Mouse (Mus musculus): Measurements from ENCODE around the gene Cnot4. TPM values are rescaled to one million over a fixed set of nuclear protein-coding genes. Genes with fewer than 3 reads are reported as not detected.
A peak's percentile ranks its signal among the peaks of the same experiment; 100 is the strongest.

Gene Cnot4
- polyA plus RNA-seq, 1 experiment from 2014 or later, result 25.1 TPM

DNA sequence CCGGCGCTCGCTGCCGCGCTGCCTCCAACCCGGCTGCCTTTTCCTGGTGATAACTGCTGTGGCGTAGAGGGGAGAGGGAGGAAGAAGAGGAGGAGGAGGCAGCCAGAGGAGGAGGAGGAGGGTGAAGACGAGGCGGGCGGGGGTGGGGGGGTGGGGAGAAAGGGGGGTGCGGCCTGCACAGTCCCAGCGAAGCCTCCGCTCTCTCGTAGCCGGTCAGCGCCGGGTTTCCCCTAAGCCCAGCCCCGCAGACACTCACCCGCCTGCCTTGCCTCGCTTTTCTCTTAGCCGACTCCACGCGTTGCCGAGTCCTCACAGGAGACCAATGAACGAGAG, 312 bp downstream of the Cnot4 start:
- peak overlapping the region; percentile 90 for H3K27ac ChIP-seq (replicated peaks)
- H3K27me3 ChIP-seq (ENCODE audit: low read depth, poor library complexity, severe bottlenecking), result no peaks in the 10 kb centered on the region
- no peaks in the 10 kb centered on the region for H3K9me3 ChIP-seq (replicated peaks)
- H3K4me1 ChIP-seq, result peaks cover 28% of the 10 kb centered on the region
- no peaks in the 10 kb centered on the region for H3K36me3 ChIP-seq
- no peak for DNase-seq (ENCODE audit: low spot score)
- H3K4me3 ChIP-seq, result peak overlapping the region; percentile 89
- WGBS, result under 1% methylated on average over 22 of the region's 25 CpGs

DNA sequence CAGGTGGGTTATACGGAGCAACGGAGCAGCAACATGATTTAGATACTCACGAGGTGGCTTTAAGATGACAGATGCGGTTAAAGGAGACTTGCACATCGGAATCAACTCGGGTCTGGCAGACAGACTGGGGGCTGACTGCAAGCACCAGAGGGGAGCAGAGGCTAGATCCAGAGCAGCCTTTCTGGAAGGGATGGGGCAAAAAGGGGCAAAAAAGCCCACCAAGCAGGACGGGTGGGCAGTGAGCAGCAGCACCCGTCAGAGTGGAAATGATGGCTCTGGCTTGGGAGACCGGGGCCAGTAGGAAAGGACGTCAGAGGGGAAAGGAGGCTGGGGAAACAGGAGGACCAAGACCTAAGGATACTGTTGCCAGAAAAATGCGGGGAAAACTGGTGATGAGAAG, 718 bp downstream of the Cnot4 start:
- Histone ChIP-seq H3K36me3 (no peaks in the 10 kb centered on the region), H3K4me3 (peak overlapping the region; percentile 89), H3K27ac (replicated peaks) (peak overlapping the region; percentile 90), H3K9me3 (replicated peaks) (no peaks in the 10 kb centered on the region), H3K4me1 (peaks cover 28% of the 10 kb centered on the region), H3K27me3 (ENCODE audit: low read depth, poor library complexity, severe bottlenecking) (no peaks in the 10 kb centered on the region)
- DNase-seq (ENCODE audit: low spot score), result no peak
- under 1% methylated on average over 11 of the region's 11 CpGs for WGBS

DNA sequence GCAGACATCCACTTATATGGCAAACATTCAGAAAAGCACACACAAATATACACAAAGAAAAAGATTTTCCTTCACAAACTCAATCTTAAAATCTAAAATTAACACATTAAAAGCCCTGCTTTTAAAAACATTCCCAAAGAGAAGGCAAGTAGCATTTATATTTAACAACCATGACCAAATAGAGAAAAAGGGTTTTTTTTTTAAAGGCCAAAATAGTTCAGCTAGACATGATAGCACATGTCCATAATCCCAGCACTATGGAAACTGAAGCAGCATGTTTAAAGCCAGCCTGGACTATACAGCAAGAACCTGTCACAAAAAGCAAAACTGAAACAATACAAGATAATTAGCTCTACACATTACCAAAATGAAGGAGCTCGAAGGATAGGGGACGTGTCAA, 11.0 kb downstream of the Cnot4 start:
- no peaks in the 10 kb centered on the region for H3K27me3 ChIP-seq (ENCODE audit: low read depth, poor library complexity, severe bottlenecking)
- 93% methylated on average over 2 of the region's 2 CpGs for WGBS

DNA sequence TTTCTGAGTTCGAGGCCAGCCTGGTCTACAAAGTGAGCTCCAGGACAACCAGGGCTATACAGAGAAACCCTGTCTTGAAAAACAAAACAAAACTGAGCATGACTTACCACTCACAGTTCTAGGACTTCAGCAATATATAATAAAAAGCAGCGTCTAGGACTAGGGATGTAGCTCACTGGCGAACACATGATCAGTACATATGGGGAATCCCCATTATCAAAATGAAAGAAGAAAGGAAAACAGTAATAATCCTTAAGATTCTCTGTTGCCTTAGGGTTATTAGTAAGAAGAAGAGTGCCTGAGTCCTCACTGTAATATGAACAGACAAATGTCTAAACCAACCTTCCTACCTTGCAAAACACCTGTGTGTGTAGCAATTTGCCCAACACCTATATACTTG, 11.6 kb downstream of the Cnot4 start:
- 97% methylated on average over 3 of the region's 3 CpGs for WGBS
- Histone ChIP-seq H3K9me3 (replicated peaks) (no peaks in the 10 kb centered on the region), H3K4me3 (no peak overlapping the region)

More for the DNA sequence above, 11.0 kb downstream of the Cnot4 start:
- Histone ChIP-seq H3K27ac (replicated peaks) (no peak overlapping the region), H3K4me3 (no peak overlapping the region), H3K36me3 (peaks cover 29% of the 10 kb centered on the region), H3K9me3 (replicated peaks) (no peaks in the 10 kb centered on the region), H3K4me1 (no peaks in the 10 kb centered on the region)
- no peak for DNase-seq (ENCODE audit: low spot score)

DNA sequence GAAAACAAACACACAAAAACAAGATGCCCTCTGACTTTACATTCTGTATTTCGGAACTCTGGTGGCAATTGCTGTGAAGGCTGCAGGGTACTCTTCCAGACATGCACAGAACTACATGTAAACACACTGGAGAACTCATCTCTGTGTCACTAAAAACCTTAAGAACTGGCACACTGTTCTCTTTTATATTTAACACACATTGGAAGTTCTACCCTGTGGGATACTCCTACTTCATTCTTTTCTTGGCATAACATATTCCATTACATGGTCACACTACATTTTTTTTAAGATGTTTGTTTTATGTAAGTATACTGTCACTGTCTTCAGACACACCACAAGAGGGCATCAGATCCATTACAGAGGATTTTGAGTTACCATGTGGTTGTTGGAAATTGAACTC, 31.1 kb downstream of the Cnot4 start:
- no peak overlapping the region for H3K4me3 ChIP-seq
- no peaks in the 10 kb centered on the region for H3K4me1 ChIP-seq
- no peaks in the 10 kb centered on the region for H3K9me3 ChIP-seq (replicated peaks)
- DNase-seq (ENCODE audit: low spot score), result no peak
- peaks cover 10% of the 10 kb centered on the region for H3K36me3 ChIP-seq
- 96% methylated on average over 1 of the region's 1 CpGs for WGBS
- no peaks in the 10 kb centered on the region for H3K27me3 ChIP-seq (ENCODE audit: low read depth, poor library complexity, severe bottlenecking)
- H3K27ac ChIP-seq (replicated peaks), result no peak overlapping the region

More for the DNA sequence above, 11.6 kb downstream of the Cnot4 start:
- no peak for DNase-seq (ENCODE audit: low spot score)
- H3K27me3 ChIP-seq (ENCODE audit: low read depth, poor library complexity, severe bottlenecking), result no peaks in the 10 kb centered on the region
- no peak overlapping the region for H3K27ac ChIP-seq (replicated peaks)
- H3K36me3 ChIP-seq, result peaks cover 29% of the 10 kb centered on the region
- no peaks in the 10 kb centered on the region for H3K4me1 ChIP-seq

DNA sequence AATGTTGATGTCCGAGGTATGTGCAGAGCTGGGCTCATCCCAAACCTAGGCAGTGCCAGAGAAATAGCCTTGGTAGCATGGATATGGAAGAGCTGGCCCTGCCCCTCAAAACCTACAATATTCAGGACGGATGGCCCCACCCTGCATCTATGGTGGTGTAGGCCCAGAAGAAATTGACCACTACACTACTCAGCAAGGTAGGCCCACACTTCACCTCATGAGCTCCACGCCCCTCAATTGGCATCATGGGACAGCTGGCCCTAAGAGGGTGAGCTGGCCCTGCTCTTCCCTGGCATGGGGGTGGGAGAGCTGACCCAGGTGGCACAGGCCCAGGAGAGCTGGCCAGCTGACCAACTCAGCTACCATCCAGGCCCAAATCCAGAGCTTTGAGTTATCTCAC, 48.6 kb downstream of the Cnot4 start:
- H3K4me1 ChIP-seq, result no peaks in the 10 kb centered on the region
- no peak overlapping the region for H3K27ac ChIP-seq (replicated peaks)
- WGBS, result 95% methylated on average over 3 of the region's 3 CpGs

DNA sequence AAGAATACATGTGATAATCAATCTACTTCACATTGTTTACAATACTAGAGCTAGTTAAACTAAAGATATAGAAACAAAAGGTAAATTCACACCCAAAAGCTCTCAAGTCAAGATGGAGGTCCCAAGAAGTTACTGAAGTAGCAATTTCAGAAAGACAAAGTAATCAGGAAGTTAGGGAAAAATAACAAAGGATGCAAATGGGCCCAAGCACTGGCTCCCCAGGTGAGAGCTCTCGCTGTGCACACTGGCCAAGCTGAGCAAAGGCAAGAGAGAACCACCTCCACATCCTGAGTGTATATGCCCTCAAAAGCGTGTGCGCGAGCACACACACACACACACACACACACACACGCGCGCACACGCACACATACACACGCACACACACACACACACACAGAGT, 58.4 kb downstream of the Cnot4 start:
- no peaks in the 10 kb centered on the region for H3K4me1 ChIP-seq
- H3K27ac ChIP-seq (replicated peaks), result no peak overlapping the region
- DNase-seq (ENCODE audit: low spot score), result no peak
- peaks cover 55% of the 10 kb centered on the region for H3K36me3 ChIP-seq
- no peaks in the 10 kb centered on the region for H3K27me3 ChIP-seq (ENCODE audit: low read depth, poor library complexity, severe bottlenecking)
- 98% methylated on average over 9 of the region's 9 CpGs for WGBS
- no peaks in the 10 kb centered on the region for H3K9me3 ChIP-seq (replicated peaks)
- no peak overlapping the region for H3K4me3 ChIP-seq

More for the DNA sequence above, 48.6 kb downstream of the Cnot4 start:
- peaks cover 29% of the 10 kb centered on the region for H3K36me3 ChIP-seq
- H3K4me3 ChIP-seq, result no peak overlapping the region
- H3K9me3 ChIP-seq (replicated peaks), result no peaks in the 10 kb centered on the region
- no peak for DNase-seq (ENCODE audit: low spot score)
- H3K27me3 ChIP-seq (ENCODE audit: low read depth, poor library complexity, severe bottlenecking), result no peaks in the 10 kb centered on the region

DNA sequence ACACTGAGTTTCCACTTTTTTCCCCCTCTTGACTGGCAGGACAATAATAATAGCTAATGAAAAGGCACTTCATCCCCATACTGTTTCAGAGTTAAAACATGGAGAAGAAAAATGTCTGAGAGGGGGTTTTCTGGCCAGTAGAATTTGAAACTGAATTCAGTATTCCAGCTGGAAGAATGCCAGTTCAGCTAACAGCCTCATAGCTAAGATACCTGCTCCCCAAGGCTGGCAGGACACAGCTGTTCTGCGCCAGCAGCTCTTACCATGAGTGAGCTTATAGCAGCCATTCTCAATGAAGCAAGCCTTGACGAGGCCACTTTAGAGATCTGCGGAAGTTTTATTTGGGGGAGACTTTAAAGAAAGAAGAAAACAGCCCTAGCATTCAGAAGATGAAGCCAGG, 62.3 kb downstream of the Cnot4 start:
- DNase-seq (ENCODE audit: low spot score), result no peak

DNA sequence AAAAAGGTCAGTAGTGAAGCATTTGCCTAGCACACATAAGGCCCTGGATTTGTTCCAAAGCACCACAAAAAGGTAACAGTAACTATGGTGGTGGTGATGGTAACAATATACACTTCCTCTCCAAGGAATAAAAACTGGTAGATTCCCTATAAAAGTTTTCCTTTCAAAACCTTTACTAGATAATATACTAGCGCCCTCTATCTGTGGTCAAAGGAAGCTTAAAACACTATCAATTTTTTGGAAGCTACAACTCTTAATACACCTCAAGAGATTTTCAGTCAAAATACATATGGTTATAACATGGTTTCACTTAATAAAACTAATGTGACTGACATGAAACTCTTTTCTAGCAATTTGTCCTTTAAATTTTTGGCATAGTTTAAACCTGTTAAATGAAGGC, 71.1 kb downstream of the Cnot4 start:
- H3K27ac ChIP-seq (replicated peaks), result no peak overlapping the region
- no peaks in the 10 kb centered on the region for H3K27me3 ChIP-seq (ENCODE audit: low read depth, poor library complexity, severe bottlenecking)
- no peaks in the 10 kb centered on the region for H3K9me3 ChIP-seq (replicated peaks)
- H3K36me3 ChIP-seq, result peaks cover 47% of the 10 kb centered on the region
- no peaks in the 10 kb centered on the region for H3K4me1 ChIP-seq
- H3K4me3 ChIP-seq, result no peak overlapping the region
- WGBS, result 16% methylated on average over 1 of the region's 1 CpGs
- DNase-seq (ENCODE audit: low spot score), result no peak

More for the DNA sequence above, 62.3 kb downstream of the Cnot4 start:
- peaks cover 50% of the 10 kb centered on the region for H3K36me3 ChIP-seq
- no peak overlapping the region for H3K27ac ChIP-seq (replicated peaks)
- H3K9me3 ChIP-seq (replicated peaks), result no peaks in the 10 kb centered on the region
- H3K4me3 ChIP-seq, result no peak overlapping the region
- no peaks in the 10 kb centered on the region for H3K27me3 ChIP-seq (ENCODE audit: low read depth, poor library complexity, severe bottlenecking)
- WGBS, result 92% methylated on average over 3 of the region's 3 CpGs
- no peaks in the 10 kb centered on the region for H3K4me1 ChIP-seq

DNA sequence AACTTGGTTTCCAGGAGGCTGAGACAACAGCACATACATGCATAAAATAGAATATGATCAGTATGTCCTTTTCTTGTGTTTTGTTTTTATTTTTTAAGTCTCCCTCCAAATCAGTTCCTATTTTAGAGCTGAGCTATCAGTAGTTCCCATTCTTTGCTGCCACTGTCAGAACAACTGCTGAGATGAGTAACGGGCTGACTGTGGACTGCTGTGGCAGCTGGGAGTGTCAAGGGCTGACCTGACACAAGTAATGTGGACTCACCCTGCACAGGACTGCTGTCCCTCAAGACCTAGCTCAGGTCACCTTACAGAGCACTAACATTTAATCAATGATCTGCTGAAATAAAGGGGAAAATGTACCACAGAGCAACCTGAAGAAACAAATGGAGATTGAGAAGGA, 90.4 kb downstream of the Cnot4 start:
- no peak for DNase-seq (ENCODE audit: low spot score)
- H3K27ac ChIP-seq (replicated peaks), result no peak overlapping the region
- WGBS, result 80% methylated on average over 1 of the region's 1 CpGs
- no peaks in the 10 kb centered on the region for H3K4me1 ChIP-seq
- 0 out of 2 replicates have a peak, but pooled peaks cover 4% of the 10 kb centered on the region for H3K36me3 ChIP-seq
- H3K9me3 ChIP-seq (replicated peaks), result no peaks in the 10 kb centered on the region
- no peaks in the 10 kb centered on the region for H3K27me3 ChIP-seq (ENCODE audit: low read depth, poor library complexity, severe bottlenecking)
- no peak overlapping the region for H3K4me3 ChIP-seq

DNA sequence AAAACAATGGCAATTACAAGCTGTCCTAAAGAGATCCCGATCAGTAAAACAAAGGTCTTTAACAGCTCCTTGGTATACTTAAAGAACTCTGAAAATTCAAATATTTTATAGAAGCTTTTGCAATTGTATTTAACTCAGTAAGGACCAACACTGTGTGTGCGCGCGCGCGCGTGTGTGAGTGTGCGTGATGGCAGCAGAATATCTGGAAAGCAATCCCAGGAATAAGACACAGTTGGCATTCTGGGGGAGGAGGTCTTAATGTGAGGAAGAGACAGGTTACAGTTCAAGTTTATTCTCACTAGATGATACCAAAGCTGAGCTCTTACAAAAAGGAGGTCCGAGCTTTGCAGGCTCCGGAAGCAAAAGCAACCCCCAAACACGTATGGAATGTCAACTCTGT, 100.2 kb downstream of the Cnot4 start:
- 94% methylated on average over 11 of the region's 11 CpGs for WGBS
- Histone ChIP-seq H3K4me1 (no peaks in the 10 kb centered on the region), H3K27me3 (ENCODE audit: low read depth, poor library complexity, severe bottlenecking) (no peaks in the 10 kb centered on the region), H3K9me3 (replicated peaks) (no peaks in the 10 kb centered on the region), H3K36me3 (peaks cover 16% of the 10 kb centered on the region), H3K4me3 (no peak overlapping the region), H3K27ac (replicated peaks) (no peak overlapping the region)
- DNase-seq (ENCODE audit: low spot score), result no peak

DNA sequence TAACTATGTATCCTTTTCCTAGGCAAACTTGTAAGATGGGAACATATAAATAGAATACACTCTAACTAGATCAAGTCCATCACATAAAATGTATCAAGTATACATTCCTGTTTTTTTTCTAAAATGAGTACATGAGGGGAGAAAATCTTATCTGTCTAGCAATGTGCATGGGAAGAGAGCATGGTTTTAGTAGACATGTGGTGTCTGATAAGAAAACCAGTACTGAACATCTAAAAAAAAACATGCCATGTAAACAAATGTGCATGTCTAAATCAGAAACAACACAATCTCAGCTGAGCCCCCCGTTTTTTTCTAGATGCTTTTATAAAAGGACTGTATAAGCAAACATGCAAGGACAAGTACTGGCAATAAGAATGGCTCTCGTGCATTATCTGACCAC, 100.8 kb downstream of the Cnot4 start:
- WGBS, result 87% methylated on average over 2 of the region's 2 CpGs
- no peaks in the 10 kb centered on the region for H3K9me3 ChIP-seq (replicated peaks)
- H3K27me3 ChIP-seq (ENCODE audit: low read depth, poor library complexity, severe bottlenecking), result no peaks in the 10 kb centered on the region
- no peak overlapping the region for H3K27ac ChIP-seq (replicated peaks)
- DNase-seq (ENCODE audit: low spot score), result no peak
- H3K4me3 ChIP-seq, result no peak overlapping the region
- H3K4me1 ChIP-seq, result peaks cover under 1% of the 10 kb centered on the region; the same call in 1 of the 2 replicates
- peaks cover 16% of the 10 kb centered on the region for H3K36me3 ChIP-seq

DNA sequence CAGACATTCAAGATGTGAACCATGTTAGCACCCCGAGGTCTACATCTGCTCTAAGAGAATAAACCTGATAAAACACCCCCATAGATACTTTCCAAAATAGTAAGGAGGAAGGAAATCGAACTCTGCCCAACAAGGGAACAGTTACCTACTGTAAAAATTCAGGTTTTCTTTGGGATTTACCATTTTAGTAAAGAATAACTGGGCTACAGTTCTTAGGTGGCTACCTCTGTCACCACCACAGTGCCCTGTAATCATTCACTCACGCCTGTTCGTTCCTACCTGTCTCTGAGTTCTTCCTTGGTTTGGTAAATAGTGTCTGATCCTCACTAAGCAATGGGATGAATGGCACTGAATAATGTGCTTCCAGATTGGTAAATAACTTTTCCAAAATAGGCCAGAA, 102.7 kb downstream of the Cnot4 start:
- peaks cover 4% of the 10 kb centered on the region; the same call in 1 of the 2 replicates for H3K4me1 ChIP-seq
- no peaks in the 10 kb centered on the region for H3K36me3 ChIP-seq
- DNase-seq (ENCODE audit: low spot score), result no peak
- 92% methylated on average over 4 of the region's 4 CpGs for whole genome bisulfite sequencing
- no peak overlapping the region for H3K4me3 ChIP-seq
- no peak overlapping the region for H3K27ac ChIP-seq (replicated peaks)
- no peaks in the 10 kb centered on the region for H3K9me3 ChIP-seq (replicated peaks)
- H3K27me3 ChIP-seq (ENCODE audit: low read depth, poor library complexity, severe bottlenecking), result no peaks in the 10 kb centered on the region

DNA sequence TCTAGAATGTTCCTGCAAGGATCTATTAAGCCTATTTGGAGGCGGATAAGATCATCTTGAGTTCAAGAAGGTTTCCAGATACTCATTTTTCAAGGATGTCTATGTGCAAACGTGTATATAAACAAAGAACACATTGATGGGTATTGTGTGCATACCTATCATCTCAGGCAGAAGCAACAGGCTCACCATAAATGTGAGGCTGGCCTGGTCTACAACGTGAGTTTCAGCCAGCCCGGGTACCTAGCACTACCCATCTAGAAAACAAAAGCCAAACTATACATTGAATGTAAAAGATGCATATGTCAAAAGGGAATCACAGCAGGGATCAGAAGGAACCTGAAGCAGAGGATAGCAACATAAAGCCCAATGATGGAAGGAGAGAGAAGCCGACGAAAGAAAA, 103.3 kb downstream of the Cnot4 start:
- Histone ChIP-seq H3K9me3 (replicated peaks) (no peaks in the 10 kb centered on the region), H3K4me3 (no peak overlapping the region), H3K36me3 (no peaks in the 10 kb centered on the region), H3K27me3 (ENCODE audit: low read depth, poor library complexity, severe bottlenecking) (no peaks in the 10 kb centered on the region), H3K4me1 (peaks cover 6% of the 10 kb centered on the region; the same call in 1 of the 2 replicates), H3K27ac (replicated peaks) (no peak overlapping the region)
- 93% methylated on average over 6 of the region's 6 CpGs for WGBS
- DNase-seq (ENCODE audit: low spot score), result no peak

Data from midbrain, embryonic 10.5 days (tissue).